Mouse (Mus musculus) small intestine, adult 2 months (tissue): Measurements from ENCODE around the gene Adar. TPM values are rescaled to one million over a fixed set of nuclear protein-coding genes. Genes with fewer than 3 reads are reported as not detected.
"Not testable (repeated sequence)": the region's sequence is repeated elsewhere in the genome, so short reads cannot be mapped to it uniquely, and the experiment has no call there.

Source experiments
- H3K27ac ChIP-seq: fragments of 200-500 bp; 2 replicates; pipeline ENCODE4 v1.5.1; 2012; ENCODE audit warnings: low read depth, low read length, control low read depth, inconsistent platforms; ENCODE audit not compliant: insufficient read depth
- H3K27me3 ChIP-seq: fragments of 200-500 bp; 2 replicates; pipeline ENCODE4 v1.6.1; 2012; ENCODE audit warnings: mild to moderate bottlenecking, moderate library complexity, low read length, inconsistent platforms; ENCODE audit not compliant: control insufficient read depth, insufficient read depth
- H3K36me3 ChIP-seq: fragments of 200-500 bp; 2 replicates; pipeline ENCODE4 v1.6.1; 2012; ENCODE audit warnings: mild to moderate bottlenecking, low read length, control low read depth, inconsistent platforms; ENCODE audit not compliant: control insufficient read depth, insufficient read depth
- H3K4me1 ChIP-seq: fragments of 200-500 bp; 2 replicates; pipeline ENCODE4 v1.6.1; 2012; ENCODE audit warnings: low read length, inconsistent platforms, mixed read lengths; ENCODE audit not compliant: control insufficient read depth, insufficient read depth, insufficient read length
- H3K4me3 ChIP-seq: fragments of 200-500 bp; 2 replicates; pipeline ENCODE4 v1.5.1; 2012; ENCODE audit warnings: low read depth, mild to moderate bottlenecking, control low read depth, inconsistent platforms, low read length, moderate library complexity
- CTCF ChIP-seq: fragments of 200-500 bp; IDR thresholded peaks from 2 replicates; pipeline ENCODE4 v1.5.1; 2012; ENCODE audit warnings: low read depth, mild to moderate bottlenecking, control low read depth, inconsistent platforms, low read length, moderate library complexity, mixed read lengths; ENCODE audit not compliant: insufficient replicate concordance, insufficient read length; ENCODE audit errors: extremely low read depth
- POLR2A ChIP-seq: fragments of 200-500 bp; IDR thresholded peaks from 2 replicates; pipeline ENCODE4 v1.6.1; 2012; ENCODE audit warnings: low read depth, mild to moderate bottlenecking, control low read depth, inconsistent platforms, low read length, moderate library complexity
- WGBS: fragments of 180-500 bp; shearing (Covaris S2); methylation state at CpG from one replicate; pipeline ENCODE4 v1.1.7; 2018; 5-methylcytosine and 5-hydroxymethylcytosine counted together
- polyA plus RNA-seq: library from polyadenylated mRNA; depleted of rRNA; stranded (reverse); fragments of >200 nt; gene quantifications from 2 replicates; pipeline ENCODE4 v1.2.3, GENCODE M21; 2012; rRNA removed

The Adar gene
- polyA plus RNA-seq, 1 experiment = 26.3 TPM

GRCm38 (mm10) chr3:89796358-89796757 is 81.5 kb downstream of the Adar start:
- no peak overlapping the region for H3K4me3 ChIP-seq
- H3K36me3 ChIP-seq = no peaks in the 10 kb centered on the region
- TF ChIP-seq CTCF (no peak), POLR2A (no peak)
- H3K27ac ChIP-seq = peak overlapping the region; percentile 14; the same call in 1 of the 2 replicates
- H3K27me3 ChIP-seq = no peaks in the 10 kb centered on the region
- H3K4me1 ChIP-seq = peaks cover 2% of the 10 kb centered on the region; the same call in 1 of the 2 replicates
- WGBS = 31% methylated on average over 4 of the region's 4 CpGs

- no peak overlapping the region for H3K27ac ChIP-seq
- no peak for TF ChIP-seq CTCF
- no peak for TF ChIP-seq POLR2A
- peaks cover 9% of the 10 kb centered on the region; the same call in 1 of the 2 replicates for H3K4me1 ChIP-seq
- no peak overlapping the region for H3K4me3 ChIP-seq
- WGBS = 66% methylated on average over 3 of the region's 3 CpGs
- H3K36me3 ChIP-seq = no peaks in the 10 kb centered on the region
- H3K27me3 ChIP-seq = no peaks in the 10 kb centered on the region
These were observed 83.7 kb downstream of the Adar start for GRCm38 (mm10) chr3:89798518-89798917.

GRCm38 (mm10) chr3:89799476-89799875 is 84.7 kb downstream of the Adar start:
- Histone ChIP-seq H3K36me3 (no peaks in the 10 kb centered on the region), H3K4me1 (peaks cover 9% of the 10 kb centered on the region; the same call in 1 of the 2 replicates), H3K27me3 (no peaks in the 10 kb centered on the region), H3K27ac (no peak overlapping the region), H3K4me3 (no peak overlapping the region)
- 44% methylated on average over 13 of the region's 13 CpGs for WGBS
- TF ChIP-seq POLR2A (no peak), CTCF (no peak)

GRCm38 (mm10) chr3:89800078-89800477 is 85.3 kb downstream of the Adar start:
- not testable (repeated sequence) for H3K4me1 ChIP-seq, H3K36me3 ChIP-seq, H3K4me3 ChIP-seq, H3K27me3 ChIP-seq, H3K27ac ChIP-seq
- WGBS = 88% methylated on average over 3 of the region's 3 CpGs

GRCm38 (mm10) chr3:89800774-89801506 is 86.1 kb downstream of the Adar start:
- no peak overlapping the region for H3K27ac ChIP-seq
- H3K27me3 ChIP-seq = no peaks in the 10 kb centered on the region
- TF ChIP-seq CTCF = no peak
- no peak for TF ChIP-seq POLR2A
- 71% methylated on average over 5 of the region's 5 CpGs for WGBS
- no peak overlapping the region for H3K4me3 ChIP-seq
- peaks cover 9% of the 10 kb centered on the region; the same call in 1 of the 2 replicates for H3K4me1 ChIP-seq
- no peaks in the 10 kb centered on the region for H3K36me3 ChIP-seq

- WGBS = under 1% methylated on average over 3 of the region's 3 CpGs
- H3K27me3 ChIP-seq = no peaks in the 10 kb centered on the region
- H3K4me3 ChIP-seq = no peak overlapping the region
- TF ChIP-seq POLR2A = no peak
- no peak for TF ChIP-seq CTCF
- H3K36me3 ChIP-seq = no peaks in the 10 kb centered on the region
- peaks cover 9% of the 10 kb centered on the region; the same call in 1 of the 2 replicates for H3K4me1 ChIP-seq
- 0 out of 2 replicates have a peak overlapping the region, but pooled peaks have one; percentile 25 for H3K27ac ChIP-seq
These were observed 86.7 kb downstream of the Adar start for GRCm38 (mm10) chr3:89801507-89801847.

GRCm38 (mm10) chr3:89802876-89803275 is 88.1 kb downstream of the Adar start:
- Histone ChIP-seq H3K36me3 (no peaks in the 10 kb centered on the region), H3K4me1 (peaks cover 9% of the 10 kb centered on the region; the same call in 1 of the 2 replicates), H3K27me3 (no peaks in the 10 kb centered on the region), H3K27ac (no peak overlapping the region), H3K4me3 (no peak overlapping the region)
- TF ChIP-seq CTCF (no peak), POLR2A (no peak)
- 79% methylated on average over 15 of the region's 15 CpGs for WGBS

Other genes starting within 250 kb of the Adar start
- 3.3 and 4.6 TPM in 2 replicates for gene Kcnn3, start 194.9 kb upstream of the Adar start, polyA plus RNA-seq
- 0.53 and 0.93 TPM in 2 replicates for gene Chrnb2, start 49.6 kb downstream of the Adar start, polyA plus RNA-seq
- 11.7 and 26.2 TPM in 2 replicates for gene Ube2q1, start 58.6 kb downstream of the Adar start, polyA plus RNA-seq
- gene She, start 116.3 kb downstream of the Adar start, polyA plus RNA-seq = 0.56 and 0.79 TPM in 2 replicates
- gene Il6ra, start 198.2 kb downstream of the Adar start, polyA plus RNA-seq = 3.0 and 3.7 TPM in 2 replicates
- gene Atp8b2, start 248.5 kb downstream of the Adar start, polyA plus RNA-seq = 8.3 and 13.5 TPM in 2 replicates